Mouse (Mus musculus) ovary, postnatal 10 days (tissue): ENCODE data around the gene Ephb3.

ENCODE experiments used
- DNase-seq: peaks from one replicate; pipeline ENCODE4 v3.0.0; 2022; ENCODE audit warnings: low spot score

The Ephb3 gene

DNA sequence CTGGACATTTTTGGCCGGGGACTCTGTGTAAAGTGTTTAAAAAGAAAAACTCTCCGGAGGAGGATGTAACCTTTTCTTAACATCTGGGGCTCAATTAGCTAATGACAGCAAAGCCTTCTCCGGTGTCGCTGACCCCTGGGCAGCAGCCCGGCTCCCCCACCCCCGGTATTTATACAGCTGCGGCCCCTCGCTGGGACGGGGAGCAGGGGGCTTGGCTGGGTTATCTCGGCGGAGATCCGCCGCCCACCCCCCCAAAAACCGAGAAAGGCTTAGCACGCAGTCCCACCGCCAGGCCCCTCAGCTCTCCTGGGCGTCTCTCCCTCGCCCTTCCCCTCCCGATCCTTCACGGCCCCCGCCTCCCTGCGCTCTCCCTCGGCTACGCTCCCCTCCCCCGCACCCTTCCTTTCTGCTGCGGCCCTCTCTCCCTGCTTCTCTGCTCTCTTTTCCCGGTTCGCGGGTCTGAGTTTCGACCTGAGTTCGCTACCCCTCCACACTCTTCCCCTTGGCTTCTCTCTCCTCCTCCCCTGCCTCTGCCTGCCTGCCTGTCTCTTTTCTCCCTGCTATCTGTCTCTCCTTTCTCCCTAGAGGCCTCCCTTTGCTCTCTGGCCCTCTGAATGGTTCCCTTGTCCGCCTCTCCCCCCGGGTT, 42.0 kb downstream of the Ephb3 start:
- peak; percentile 31 for DNase-seq

DNA sequence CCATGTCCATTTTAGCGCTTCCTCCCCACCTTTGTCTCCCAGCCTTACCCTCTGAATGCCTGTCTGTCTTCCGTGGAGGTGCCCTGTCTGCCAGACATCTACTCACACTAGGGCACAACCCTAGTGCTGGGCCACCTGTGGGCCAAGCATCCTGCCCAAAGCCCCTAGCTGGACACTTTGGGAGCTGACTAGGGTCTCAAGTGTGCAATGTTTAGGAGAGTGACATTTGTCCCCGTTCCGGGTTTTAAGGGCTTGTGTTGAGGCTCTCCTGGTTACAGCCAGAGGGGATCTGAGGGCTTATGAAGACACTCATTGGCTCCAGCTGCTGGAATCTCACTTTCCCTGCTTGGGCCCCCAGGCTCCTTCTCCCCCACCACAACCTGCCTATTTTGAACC, 42.5 kb downstream of the Ephb3 start:
- no peak for DNase-seq

GRCm38 (mm10) chr16:21247871-21248712, 43.5 kb downstream of the Ephb3 start:
- DNase-seq: peak; percentile 32

GRCm38 (mm10) chr16:21248713-21249531, 44.4 kb downstream of the Ephb3 start:
- DNase-seq: no peak

- no peak for DNase-seq
Observed at GRCm38 (mm10) chr16:21252401-21252955, 47.9 kb downstream of the Ephb3 start.

DNA sequence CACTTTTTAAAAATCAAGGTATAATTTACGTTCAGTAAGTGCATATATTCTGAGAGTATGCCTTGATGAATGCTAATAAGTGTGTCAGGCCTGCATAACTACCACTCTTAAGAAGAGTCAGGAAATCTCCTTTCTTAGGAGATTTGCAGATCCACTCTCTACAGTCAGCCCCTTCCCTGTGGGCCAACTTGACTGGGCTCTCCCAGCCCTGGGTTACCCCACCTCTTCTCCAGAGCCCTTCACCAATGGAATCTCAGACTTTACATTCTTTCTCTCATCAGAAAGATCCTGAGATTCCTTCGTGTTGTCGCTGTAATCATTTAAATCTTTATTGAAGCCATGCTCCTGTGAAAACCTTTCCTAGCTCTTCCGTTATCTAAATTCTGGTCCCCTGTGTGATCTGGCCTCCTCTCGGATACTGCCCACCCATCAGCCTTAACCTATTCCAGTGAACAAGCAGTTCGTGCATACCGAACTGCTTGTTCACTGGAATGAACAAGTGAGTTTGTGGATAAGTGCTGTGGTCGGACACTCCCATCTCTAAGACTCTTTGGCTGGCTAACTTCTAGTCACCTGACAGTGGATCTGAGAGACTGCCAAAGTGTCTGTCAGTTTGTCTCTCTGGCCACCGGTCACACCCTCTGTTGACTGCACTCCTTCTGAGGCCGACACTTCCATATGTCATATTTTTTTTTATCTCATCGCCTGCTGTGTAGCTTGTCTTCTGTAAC, 51.2 kb downstream of the Ephb3 start:
- DNase-seq: no peak

- DNase-seq: no peak
Observed at GRCm38 (mm10) chr16:21256514-21257305, 52.2 kb downstream of the Ephb3 start.

GRCm38 (mm10) chr16:21265417-21265816, 60.9 kb downstream of the Ephb3 start:
- no peak for DNase-seq

DNA sequence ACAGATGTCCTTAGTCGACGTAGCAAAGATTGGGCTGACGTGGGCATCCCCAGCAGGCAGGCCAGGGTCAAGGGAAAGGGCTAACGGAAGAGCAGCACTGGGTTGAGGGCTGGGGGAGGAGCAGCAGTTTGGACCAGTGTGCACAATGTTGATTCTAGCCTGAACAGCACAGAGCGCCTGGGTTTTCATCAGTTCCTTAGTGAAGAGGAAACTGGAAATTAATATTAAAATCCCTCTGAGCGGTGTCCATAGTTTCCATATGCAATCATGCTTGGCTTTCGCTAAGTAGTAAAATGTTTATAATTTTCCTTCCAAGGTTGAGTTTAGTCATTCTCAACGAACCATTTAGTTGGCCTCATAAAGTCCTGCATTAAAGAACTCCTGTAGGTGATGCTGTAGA, 65.2 kb downstream of the Ephb3 start:
- no peak for DNase-seq

- no peak for DNase-seq
Observed at GRCm38 (mm10) chr16:21271773-21272247, 67.3 kb downstream of the Ephb3 start.

DNA sequence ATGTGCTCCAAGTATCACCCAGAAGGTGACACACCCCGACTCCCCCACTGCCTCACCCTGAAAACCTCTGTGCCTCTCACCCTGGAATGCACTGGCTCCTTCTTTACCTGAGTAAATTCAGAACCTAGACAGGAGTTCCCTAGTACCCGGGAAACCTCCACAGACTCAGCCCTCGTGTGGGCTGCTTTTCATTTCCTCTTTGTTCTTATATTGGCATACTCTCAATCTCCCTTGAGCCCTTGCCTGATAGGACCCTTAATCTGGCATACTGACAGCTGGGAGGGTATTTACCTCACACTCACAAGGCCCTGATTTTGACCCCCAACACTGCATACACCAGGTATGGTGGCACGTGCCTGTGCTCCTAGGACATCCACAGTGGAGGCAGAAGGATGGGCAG, 68.2 kb downstream of the Ephb3 start:
- no peak for DNase-seq
